Mouse (Mus musculus): ENCODE measurements at regions not wholly inside any gene's neighbourhood (a gene's known extent, or its start where the extent isn't known, plus 50 kb on each side); places are given as distances from the start of the nearest gene placed in this dataset.
"Not testable (repeated sequence)": the region's sequence is repeated elsewhere in the genome, so short reads cannot be mapped to it uniquely, and the experiment has no call there.

GRCm38 (mm10) chr4:105648820-105649446 is 140.7 kb upstream of the Gm12728 start:
- DNase-seq (ENCODE audit: low read depth) = no peak

- no peak for DNase-seq (ENCODE audit: low read depth)
Measured at GRCm38 (mm10) chr4:105649447-105649833, 140.2 kb upstream of the Gm12728 start.

- peak; percentile 29 for DNase-seq (ENCODE audit: low read depth)
Measured at GRCm38 (mm10) chr4:105656071-105656655, 133.5 kb upstream of the Gm12728 start.

- DNase-seq (ENCODE audit: low read depth) = no peak
Measured at GRCm38 (mm10) chr4:105658581-105658980, 131.1 kb upstream of the Gm12728 start.

GRCm38 (mm10) chr4:105676690-105677089 is 113.0 kb upstream of the Gm12728 start:
- DNase-seq (ENCODE audit: low read depth) = no peak

GRCm38 (mm10) chr4:105690716-105691115 is 99.0 kb upstream of the Gm12728 start:
- DNase-seq (ENCODE audit: low read depth) = no peak

- DNase-seq (ENCODE audit: low read depth) = peak; percentile 61
Measured at GRCm38 (mm10) chr4:105692380-105692779, 97.3 kb upstream of the Gm12728 start.

GRCm38 (mm10) chr4:105695895-105696294 is 93.8 kb upstream of the Gm12728 start:
- DNase-seq (ENCODE audit: low read depth) = peak; percentile 23

- DNase-seq (ENCODE audit: low read depth) = no peak
Measured at GRCm38 (mm10) chr4:105697123-105697522, 92.5 kb upstream of the Gm12728 start.

GRCm38 (mm10) chr4:105702036-105702435 is 87.6 kb upstream of the Gm12728 start:
- no peak for DNase-seq (ENCODE audit: low read depth)

- no peak for DNase-seq (ENCODE audit: low read depth)
Measured at GRCm38 (mm10) chr4:105703408-105703807, 86.3 kb upstream of the Gm12728 start.

GRCm38 (mm10) chr4:105704271-105704670 is 85.4 kb upstream of the Gm12728 start:
- DNase-seq (ENCODE audit: low read depth) = no peak

GRCm38 (mm10) chr4:105705996-105706395 is 83.7 kb upstream of the Gm12728 start:
- peak; percentile 94 for DNase-seq (ENCODE audit: low read depth)

GRCm38 (mm10) chr4:105708080-105708796 is 81.4 kb upstream of the Gm12728 start:
- DNase-seq (ENCODE audit: low read depth) = peak; percentile 28

GRCm38 (mm10) chr4:105713956-105714355 is 75.7 kb upstream of the Gm12728 start:
- DNase-seq (ENCODE audit: low read depth) = no peak

GRCm38 (mm10) chr4:105718080-105718479 is 71.6 kb upstream of the Gm12728 start:
- no peak for DNase-seq (ENCODE audit: low read depth)

- DNase-seq (ENCODE audit: low read depth) = no peak
Measured at GRCm38 (mm10) chr4:105728696-105729095, 61.0 kb upstream of the Gm12728 start.

- DNase-seq (ENCODE audit: low read depth) = no peak
Measured at GRCm38 (mm10) chr4:105730900-105731299, 58.8 kb upstream of the Gm12728 start.

GRCm38 (mm10) chr4:105735116-105735515 is 54.6 kb upstream of the Gm12728 start:
- DNase-seq (ENCODE audit: low read depth) = not testable (repeated sequence)
